Mouse (Mus musculus) kidney, postnatal 4 days (tissue): Measurements from ENCODE around the gene Cenpq.
A peak's percentile ranks its signal among the peaks of the same experiment; 100 is the strongest.

ENCODE experiments used
- DNase-seq, 2 experiments: peaks; one replicate each; pipeline ENCODE4 v3.0.0; 2021; ENCODE audit warnings: mixed read lengths in 2 of 2

Gene Cenpq

GRCm38 (mm10) chr17:40934420-40935231 is at the start of gene Cenpq, which contains the start of gene Mut:
Gene Cenpq, minus strand, starts transcription at chr17:40935047.
Gene Mut, plus strand, starts transcription at chr17:40934685.
- peak; percentile 99 for DNase-seq

GRCm38 (mm10) chr17:40977914-40978313 is 43.1 kb upstream of the Cenpq start:
- peak in 1 of 2 experiments; percentile 2 for DNase-seq

DNA sequence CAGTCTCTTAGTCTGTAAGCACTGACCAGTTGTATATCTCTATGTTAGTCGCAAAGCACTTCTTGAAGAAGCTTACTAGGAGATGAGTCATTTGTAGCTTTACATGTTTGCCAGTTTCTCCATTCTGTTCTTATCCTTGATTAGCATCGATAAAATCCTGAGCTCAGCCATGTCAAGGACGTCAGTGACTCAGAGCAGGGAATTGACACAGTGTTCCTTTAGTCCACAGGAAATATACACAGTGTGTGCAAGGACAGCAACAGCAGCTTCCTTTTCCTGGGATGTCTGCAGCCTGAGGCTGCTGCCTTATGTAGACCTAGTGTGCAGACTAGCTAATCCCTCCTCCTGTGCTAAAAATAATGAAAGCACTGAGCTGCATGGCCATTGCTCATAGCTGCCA is 13.7 kb upstream of the Cenpq start:
- no peak for DNase-seq

- DNase-seq = peak in 1 of 2 experiments; percentile 1
Observed at GRCm38 (mm10) chr17:40933985-40934384, 862 bp downstream of the Cenpq start.

- no peak for DNase-seq
Observed at GRCm38 (mm10) chr17:40915499-40915898, 19.3 kb downstream of the Cenpq start.

GRCm38 (mm10) chr17:40914250-40914649 is 20.6 kb downstream of the Cenpq start, which contains the start of gene Glyatl3:
Gene Glyatl3, minus strand, starts transcription at chr17:40914350.
- no peak for DNase-seq

DNA sequence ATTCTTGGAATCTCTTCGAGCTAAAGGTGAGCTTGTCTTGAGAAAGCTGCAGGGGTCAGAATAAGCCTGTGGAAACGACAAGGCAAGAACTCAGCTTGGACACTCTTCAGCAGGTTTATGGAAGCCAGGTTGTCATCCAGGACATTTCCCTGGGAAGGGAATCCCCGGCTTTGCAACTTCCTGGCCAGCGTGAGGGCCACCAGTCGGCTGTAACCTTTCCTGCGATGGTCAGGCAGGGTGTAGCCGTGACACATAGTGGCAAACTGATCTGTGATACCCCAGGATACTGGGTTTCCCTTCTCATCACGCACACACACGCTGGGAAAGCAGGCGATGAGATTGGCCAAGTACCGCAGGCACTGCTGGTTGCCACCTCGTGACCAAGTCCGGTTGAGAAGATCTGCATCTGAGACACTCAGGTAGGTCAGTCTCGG is 30.1 kb downstream of the Cenpq start:
- peak; percentile 3 to 11 for DNase-seq

DNA sequence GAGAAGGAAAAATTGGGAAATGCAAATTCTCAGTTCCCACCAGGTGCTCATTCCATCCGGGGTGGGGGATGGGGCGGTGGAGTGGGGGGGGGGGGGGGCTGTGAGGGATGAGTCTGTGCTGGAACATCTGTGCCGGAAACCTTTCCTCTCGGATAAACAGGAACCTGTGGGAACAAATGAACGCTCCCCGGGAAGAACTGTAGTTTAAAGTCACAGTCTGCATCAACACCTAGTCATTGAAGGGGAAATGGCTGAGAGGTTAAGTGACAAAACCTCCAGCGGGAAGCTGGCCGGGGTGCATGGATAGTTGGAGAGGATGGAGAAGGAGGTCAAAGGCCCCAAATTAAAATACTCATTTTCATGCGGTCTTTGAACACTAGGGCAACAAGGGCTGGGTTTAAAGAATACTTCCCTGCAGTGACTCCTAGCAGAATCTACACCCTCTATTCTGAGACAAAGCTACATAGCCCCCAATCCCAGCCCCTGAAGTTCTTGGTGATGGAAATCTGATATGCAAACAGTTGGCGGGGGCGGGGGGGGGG is 30.7 kb downstream of the Cenpq start:
- no peak for DNase-seq

- no peak for DNase-seq
Observed at GRCm38 (mm10) chr17:40903345-40903744, 31.5 kb downstream of the Cenpq start.

- DNase-seq = no peak
Observed at GRCm38 (mm10) chr17:40899783-40900363, 35.0 kb downstream of the Cenpq start.

- DNase-seq = no peak
Observed at GRCm38 (mm10) chr17:40896863-40897262, 38.0 kb downstream of the Cenpq start.

DNA sequence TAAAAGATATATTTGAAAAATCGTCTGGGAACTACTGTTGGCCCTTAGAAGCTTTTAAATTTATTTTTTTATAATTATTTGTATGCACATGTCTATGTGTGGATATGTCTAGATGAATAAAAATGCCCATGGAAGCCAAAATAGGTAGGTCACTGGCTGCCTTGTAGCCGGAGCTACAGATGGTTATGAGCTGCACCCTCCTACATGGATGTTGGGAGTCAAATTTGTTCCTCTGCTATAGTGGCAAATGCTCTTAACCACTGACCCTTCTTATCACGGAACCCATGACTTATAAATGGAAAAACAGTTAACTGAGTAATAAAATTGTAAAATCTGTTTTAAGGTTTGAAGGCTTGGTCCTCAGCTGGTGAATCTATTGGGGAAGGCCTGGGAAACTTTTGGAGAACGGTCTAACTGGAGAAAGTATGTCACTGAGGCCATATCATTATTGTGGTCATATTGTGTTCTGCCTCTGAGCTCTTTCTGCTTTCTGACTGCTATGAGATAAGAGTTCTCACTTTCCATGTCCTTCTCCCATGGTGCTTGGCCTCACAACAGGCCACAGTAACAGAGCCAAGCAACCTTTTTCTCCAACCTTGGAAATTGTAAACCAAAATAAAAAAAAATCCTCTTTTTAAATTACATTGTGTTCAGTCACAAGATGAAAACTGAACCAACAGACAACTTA is 46.9 kb downstream of the Cenpq start:
- no peak for DNase-seq

GRCm38 (mm10) chr17:40885155-40885554 is 49.7 kb downstream of the Cenpq start:
- DNase-seq = no peak

DNA sequence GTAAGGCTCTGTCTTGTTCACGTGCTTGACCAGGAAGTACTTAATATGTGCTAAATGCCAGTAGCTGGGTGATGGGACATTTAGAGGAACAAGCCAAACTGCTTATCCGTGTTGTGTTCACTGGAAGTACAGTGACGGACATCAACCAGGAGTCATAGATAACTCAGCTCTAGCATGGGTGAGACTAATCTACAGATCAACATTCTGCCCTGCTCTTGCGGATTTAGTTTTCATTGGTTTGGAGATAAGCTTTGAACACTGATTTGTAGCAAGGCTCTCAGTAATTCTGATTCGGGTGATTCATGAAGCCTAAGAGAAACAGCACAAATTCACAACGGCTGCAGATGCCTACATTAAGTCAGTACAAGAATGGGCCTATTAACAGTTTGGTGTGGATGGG is 52.7 kb downstream of the Cenpq start:
- no peak for DNase-seq

DNA sequence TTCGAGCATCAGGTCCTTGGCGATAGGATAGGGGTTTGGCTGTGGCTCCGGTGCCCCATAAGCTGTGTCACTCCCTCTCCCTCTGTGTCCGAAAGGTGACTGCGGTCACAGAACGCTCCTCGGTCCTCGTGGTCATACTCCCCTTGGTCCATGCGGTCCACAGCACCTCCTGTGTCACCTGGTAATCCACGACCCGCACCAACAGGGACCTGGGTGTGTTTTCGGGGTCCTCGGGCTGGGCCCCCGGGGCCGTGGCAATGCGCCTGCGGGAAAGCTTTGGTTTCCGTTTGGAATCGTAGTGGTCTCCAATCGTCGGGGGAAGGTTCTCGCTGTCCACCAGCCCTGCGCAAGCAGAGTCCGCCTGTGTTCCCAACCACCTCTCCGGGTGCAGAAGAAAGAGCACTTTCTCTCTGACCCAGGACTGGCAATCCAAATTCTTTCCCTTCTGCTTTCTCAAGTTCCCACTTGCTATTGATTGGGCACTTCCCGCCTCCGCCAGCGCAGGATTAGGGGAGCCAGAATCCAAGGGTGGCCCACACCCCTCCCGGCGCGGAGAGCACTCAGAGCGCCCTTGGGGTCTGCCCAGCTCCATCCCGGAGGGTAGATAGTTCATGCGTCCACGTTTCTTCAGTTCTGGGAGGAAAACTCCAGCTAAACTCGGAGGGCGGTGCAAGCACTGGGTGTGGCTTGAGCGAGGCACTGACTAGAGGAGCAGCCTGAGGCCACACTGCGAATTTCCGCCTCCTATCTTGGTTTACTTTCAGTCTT is 54.7 kb downstream of the Cenpq start, which contains the start of gene 9130008F23Rik:
9130008F23Rik (minus strand) TSS at position 636 of the 768 bp plus-strand sequence.
- DNase-seq = peak; percentile 50 to 66

DNA sequence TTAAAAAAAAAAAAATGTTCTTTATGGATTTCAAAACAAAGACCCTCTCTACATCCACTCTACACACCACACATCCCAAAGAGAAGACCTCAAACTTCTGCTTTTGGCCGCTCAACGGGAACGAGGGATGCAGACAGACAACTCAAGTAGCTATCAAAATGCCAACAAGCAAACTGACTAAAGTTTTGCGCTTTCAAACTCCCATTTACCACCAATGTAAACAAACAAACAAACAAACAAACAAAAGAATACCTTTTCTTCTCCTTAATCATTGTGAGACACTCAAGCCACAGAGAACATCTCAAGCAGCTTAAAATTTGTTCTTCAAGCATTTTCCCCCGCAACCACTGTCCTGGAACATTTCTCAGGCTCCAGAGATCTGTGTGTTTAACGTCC is 55.3 kb downstream of the Cenpq start:
- no peak for DNase-seq

GRCm38 (mm10) chr17:40877741-40878140 is 57.1 kb downstream of the Cenpq start:
- DNase-seq = no peak

GRCm38 (mm10) chr17:40875568-40875967 is 59.3 kb downstream of the Cenpq start:
- DNase-seq = no peak

GRCm38 (mm10) chr17:40874701-40875100 is 60.1 kb downstream of the Cenpq start:
- no peak for DNase-seq

DNA sequence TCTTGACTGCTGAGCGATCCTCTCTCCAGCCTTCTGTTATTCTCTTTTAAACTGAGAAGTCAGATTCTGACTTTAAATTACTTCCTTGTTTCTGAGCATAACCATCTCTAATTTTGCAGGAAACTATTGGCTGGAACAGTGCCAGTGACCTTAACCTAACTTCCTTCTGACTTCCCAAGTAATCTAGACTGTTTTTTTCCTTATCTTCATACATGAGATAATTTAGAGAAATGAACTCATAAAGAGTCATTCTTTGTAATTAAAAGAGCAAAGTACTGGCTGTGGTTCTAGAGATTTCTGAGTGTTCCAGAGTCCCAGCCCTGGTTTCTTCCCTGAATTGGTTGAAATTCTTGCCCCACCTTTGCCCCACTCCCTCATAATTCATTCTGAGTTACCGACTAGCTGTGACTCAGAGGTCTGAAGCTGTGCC is 61.2 kb downstream of the Cenpq start:
- DNase-seq = peak; percentile 12 to 37
